Mouse (Mus musculus) cerebellum, adult 11-12 months (tissue): ENCODE data around the gene Mllt11.

Experiments used
- DNase-seq: peaks from one replicate; pipeline ENCODE4 v3.0.0; 2022

Mllt11 gene

DNA sequence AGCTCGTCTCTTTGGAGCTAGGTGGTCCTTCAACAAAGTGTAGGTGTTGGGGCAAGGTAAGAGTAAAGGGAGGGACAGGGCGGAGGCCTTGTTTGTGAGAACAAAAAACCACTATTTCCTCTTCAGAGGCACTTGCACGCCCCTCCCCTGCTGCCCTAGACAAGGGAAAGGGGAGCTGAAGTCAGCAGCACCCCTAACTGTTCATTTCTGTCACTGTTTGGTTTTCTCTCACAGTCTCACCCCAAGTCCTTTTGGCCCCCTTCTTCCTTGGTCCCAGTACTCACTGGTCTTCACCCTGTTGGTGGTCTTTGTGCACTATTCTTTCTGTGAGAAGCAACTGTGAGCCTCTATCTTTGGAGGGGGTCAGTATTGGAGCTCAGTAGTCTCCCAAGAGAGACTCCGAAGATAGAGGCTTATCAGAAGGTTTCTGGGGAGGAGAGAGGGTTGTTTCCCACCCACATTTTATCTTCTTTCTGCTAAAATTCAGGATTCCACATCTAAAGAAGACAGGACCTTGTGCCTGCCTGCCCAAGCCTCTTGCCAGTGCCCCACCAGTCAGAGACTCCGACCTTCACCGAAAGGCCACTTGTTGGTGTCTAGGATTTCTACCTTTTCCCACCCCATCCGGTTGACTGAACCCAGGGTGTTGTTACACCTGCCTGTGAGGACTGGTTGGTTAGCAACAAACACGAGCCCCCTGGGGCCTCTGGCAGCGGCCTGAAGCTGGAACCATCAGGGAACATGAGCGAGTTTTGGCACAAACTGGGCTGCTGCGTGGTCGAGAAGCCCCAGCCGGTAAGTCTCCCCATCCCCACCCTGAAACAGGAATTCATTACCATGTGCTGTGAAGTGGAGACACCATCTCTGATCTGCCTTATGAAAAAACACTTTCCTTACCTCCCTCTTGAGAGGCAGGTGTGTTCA is at the start of gene Mllt11:
TSS of gene Mllt11 (minus strand) at position 874 of the 924 bp plus-strand sequence.
- DNase-seq: no peak

- peak; percentile 99 for DNase-seq
Measured at GRCm38 (mm10) chr3:95281216-95282126, 49.5 kb upstream of the Mllt11 start, which contains the start of the genes Mindy1 and Prune1. Gene Mindy1 (plus strand): TSS chr3:95281345. Gene Prune1 (minus strand): TSS chr3:95282076.

GRCm38 (mm10) chr3:95280747-95281146 is 48.8 kb upstream of the Mllt11 start:
- peak; percentile 58 for DNase-seq

GRCm38 (mm10) chr3:95277149-95277551 is 45.2 kb upstream of the Mllt11 start:
- peak; percentile 55 for DNase-seq

DNA sequence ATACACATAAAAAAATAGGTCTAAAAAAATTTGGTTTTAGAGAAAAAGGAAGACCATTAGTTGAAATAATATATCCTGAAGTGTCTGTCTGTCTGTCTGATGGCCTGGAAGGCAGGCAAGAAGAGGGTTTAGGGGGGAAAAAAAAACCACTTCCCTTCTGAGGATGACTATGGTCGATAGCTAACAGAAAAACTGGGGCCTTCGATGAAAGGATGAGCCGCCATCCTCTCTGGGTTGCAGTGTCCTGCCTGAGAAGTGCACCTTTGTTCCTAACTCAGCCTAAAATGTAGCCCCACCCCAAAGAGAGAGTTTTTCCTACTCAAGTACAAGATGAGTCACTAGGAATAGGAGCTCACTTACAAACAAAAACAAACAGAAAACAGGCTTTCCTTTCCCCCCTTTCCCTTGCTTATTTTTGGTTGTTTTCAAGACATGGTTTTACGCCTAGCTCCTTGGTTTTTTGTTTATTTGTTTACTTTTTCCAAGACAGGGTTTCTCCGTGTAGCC is 44.5 kb upstream of the Mllt11 start:
- DNase-seq: no peak

- DNase-seq: peak; percentile 42
Measured at GRCm38 (mm10) chr3:95275161-95275560, 43.2 kb upstream of the Mllt11 start.

DNA sequence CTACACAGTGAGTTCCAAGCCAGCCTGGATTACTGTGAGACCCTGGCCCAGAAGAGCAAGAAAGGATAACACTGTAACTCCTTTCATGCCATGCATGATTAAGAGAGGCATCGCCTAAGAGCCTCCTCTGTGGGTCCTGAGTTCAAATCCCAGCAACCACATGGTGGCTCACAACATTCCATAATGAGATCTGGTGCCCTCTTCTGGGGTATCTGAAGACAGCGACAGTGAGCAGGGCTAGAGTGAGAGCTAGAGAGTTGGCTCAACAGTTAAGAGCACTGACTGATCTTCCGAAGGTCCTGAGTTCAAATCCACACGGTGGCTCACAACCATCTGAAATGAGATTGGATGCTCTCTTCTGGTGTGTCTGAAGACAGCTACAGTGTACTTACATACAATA is 42.5 kb upstream of the Mllt11 start:
- peak; percentile 49 for DNase-seq

- peak; percentile 98 for DNase-seq
Measured at GRCm38 (mm10) chr3:95273471-95273870, 41.5 kb upstream of the Mllt11 start.

DNA sequence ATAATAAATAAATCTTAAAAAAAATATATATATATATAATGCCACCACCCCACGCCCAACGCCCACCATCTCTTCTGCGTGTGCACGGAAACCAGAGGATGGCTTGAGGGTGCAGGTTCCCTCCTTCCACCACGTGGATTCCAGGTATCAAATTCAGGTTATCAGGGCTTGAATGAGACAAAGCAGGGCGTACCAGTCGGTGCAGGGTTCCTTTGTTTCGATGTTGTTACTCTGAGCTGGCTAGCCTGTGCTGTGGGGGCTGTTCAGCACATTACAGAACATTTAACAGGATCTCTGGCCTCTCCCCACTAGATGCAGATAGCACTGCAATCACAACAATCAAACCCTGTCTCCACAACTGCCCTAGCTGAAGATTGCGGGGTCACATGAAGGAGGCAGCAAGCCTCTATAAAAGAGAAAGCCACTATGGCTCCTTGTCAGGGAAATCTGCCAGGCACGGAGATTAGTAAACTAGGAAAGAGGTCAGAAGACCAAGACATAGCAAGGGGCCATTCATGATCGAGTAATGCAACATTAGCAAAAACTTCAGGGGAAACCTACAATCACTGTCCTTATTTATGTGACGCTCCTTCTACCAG is 38.9 kb upstream of the Mllt11 start:
- peak; percentile 31 for DNase-seq

- no peak for DNase-seq
Measured at GRCm38 (mm10) chr3:95269789-95270188, 37.8 kb upstream of the Mllt11 start.

DNA sequence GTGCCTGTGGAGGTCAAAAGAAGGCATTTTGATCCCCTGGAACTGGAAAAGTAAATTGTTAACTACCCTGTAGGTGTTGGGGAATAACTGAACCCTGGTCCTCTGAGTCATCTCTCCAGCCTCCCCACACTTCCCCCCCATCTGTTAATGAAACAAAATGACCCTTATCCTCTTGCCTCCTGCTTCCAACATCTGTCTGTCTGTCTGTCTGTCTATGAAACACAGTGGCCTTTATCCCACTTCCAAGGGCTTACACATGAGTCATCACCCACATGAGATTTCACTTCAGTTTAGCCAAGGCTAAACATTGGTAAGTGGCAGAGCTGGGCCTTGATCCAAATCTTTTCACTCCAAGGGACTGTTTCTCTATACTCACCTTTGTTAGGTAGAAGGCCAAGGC is 35.9 kb upstream of the Mllt11 start:
- no peak for DNase-seq

DNA sequence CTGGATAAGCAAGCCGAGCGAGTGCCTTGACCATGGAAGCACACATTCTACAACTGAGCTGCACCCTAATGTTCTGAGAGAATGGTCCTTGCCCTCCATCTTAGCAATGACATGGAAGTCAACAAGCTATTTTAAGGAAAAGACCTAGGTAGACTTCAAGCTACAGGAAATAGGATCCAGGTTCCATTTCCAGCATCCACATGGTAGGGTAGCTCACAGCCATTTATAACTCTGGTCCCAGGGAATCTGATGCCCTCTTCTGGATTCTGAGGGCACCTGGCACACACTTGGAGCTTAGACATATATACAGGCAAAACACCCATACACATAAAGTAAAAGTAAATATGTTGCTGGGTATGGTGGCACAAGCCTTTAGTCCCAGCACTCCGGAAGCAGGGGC is 34.1 kb upstream of the Mllt11 start:
- no peak for DNase-seq

DNA sequence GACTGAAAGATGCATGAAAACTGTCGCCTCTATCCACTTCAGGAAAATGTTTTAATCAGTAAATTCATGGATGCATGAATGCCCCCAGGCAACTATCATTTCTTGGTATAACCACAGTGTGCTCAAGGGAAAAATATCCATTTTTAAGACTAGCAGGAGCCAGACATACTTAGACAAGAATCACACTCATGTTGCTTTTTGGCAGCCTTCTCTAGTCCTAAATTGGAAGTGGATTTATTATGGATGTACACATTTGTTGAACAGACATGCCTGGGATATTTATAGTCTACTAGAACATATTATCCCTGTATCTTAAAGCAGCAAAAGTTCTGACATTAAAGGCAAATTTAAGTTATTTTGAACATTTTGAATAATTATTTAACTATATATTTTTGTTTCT is 32.8 kb upstream of the Mllt11 start:
- DNase-seq: no peak

GRCm38 (mm10) chr3:95263089-95263739 is 31.2 kb upstream of the Mllt11 start:
- DNase-seq: no peak

- DNase-seq: no peak
Measured at GRCm38 (mm10) chr3:95261975-95262374, 30.0 kb upstream of the Mllt11 start.

GRCm38 (mm10) chr3:95256931-95257330 is 25.0 kb upstream of the Mllt11 start:
- no peak for DNase-seq

DNA sequence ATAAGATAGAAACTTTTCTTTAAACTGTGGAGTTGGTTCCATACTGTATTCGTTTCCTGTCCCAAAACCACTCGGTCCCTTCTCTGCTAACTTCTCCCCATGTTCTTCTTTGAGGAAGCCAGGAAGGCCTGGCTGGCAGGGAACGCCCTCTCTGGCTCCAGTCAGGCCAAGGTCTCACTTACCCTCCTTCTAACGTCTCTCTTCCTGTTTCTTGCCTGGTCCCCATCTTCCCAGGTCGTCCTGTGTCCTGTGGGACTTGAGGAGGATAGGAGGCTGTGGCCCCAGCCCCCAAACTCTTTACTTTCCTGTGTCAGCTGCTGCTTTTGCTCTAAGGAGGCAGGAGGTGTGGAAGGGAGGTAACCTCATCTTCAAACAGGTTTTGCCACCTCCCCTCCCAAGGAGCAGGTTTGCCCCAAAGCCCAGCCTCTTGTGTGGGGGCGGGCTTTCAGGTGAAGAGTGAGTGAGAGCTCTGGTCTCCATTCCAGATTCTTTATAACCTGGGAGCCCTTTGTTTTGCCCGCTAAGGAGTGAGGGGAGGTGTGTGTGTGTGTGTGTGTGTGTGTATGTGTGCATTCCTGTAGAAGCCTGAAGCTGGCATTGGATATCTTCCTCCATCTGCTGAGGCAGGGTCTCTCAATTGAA is 18.9 kb upstream of the Mllt11 start, which contains the start of gene Bnipl:
TSS of gene Bnipl (minus strand) at position 411 of the 642 bp plus-strand sequence.
- peak; percentile 54 for DNase-seq

DNA sequence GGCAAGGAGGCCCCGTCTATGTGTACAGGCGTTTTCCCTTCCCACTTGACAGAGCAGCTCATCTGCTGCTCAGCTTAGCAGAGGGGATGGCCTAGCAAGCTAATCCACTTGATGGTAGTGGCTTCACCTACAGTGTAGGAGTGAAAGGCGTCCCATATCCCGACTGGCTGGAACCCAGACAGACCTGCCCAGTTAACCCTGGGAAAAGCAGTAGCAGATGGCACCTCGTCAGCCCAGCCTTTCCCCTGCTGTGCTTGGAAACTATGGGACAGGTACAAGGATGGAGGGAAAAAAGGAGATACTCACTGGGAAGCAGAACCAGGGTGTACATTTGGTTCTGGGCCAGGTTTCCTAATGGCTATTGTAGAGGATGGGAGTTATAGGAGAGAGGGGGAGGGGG is 18.4 kb upstream of the Mllt11 start:
- peak; percentile 92 for DNase-seq

DNA sequence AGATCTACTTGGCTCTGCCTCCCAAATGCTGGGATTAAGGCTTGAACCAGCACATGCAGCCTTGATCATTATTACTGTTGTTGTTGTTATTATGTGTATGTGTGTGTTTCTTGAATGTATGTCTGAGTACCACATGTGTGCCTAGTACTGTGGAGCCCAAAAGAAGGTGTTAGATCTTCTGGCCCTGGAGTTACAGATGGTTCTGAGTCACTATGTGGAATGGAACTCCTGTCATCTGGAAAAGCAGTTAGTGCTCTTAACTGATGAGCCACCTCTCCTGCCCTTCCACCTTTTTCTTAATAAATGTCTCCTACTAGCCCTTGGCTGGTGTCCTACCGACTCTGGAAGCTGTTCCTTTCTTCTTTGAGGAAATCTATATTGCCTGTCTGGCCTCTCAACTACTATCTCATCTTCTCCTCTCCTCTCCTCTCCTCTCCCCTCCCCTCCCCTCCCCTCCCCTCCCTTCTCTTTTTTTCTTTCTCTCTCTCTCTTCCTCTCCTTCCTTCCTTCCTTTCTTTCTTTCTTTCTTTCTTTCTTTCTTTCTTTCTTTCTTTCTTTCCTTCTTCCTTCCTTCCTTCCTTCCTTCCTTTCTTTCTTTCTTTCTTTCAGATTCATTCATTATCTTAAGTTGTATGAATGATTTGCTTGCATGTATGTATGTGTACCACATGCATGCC is 15.8 kb upstream of the Mllt11 start:
- no peak for DNase-seq

GRCm38 (mm10) chr3:95246465-95247231 is 14.7 kb upstream of the Mllt11 start:
- DNase-seq: peak; percentile 64
